Mouse (Mus musculus) myocyte (in vitro differentiated cells): ENCODE measurements around the gene Bicc1.

Experiments
- CEBPB ChIP-seq: IDR thresholded peaks from 2 replicates; pipeline ENCODE4 v1.6.1; 2011; ENCODE audit warnings: mild to moderate bottlenecking, moderate library complexity; ENCODE audit not compliant: poor library complexity, insufficient read depth, severe bottlenecking
- POLR2A ChIP-seq: IDR thresholded peaks from one replicate; pipeline ENCODE4 v1.6.1; 2011; ENCODE audit warnings: low read depth, mild to moderate bottlenecking, control low read depth, moderate library complexity; ENCODE audit not compliant: insufficient read length
- POLR2AphosphoS2 ChIP-seq: IDR thresholded peaks from one replicate; pipeline ENCODE4 v1.6.1; 2011; ENCODE audit warnings: low read depth, control low read depth; ENCODE audit not compliant: insufficient read length
- USF1 ChIP-seq: IDR thresholded peaks from one replicate; pipeline ENCODE4 v1.6.1; 2011; ENCODE audit warnings: low read depth, mild to moderate bottlenecking, control low read depth, moderate library complexity

GRCm38 (mm10) chr10:70902751-70903485 lies 256.6 kb downstream of the Bicc1 start:
- TF ChIP-seq POLR2A (no peak), USF1 (no peak), CEBPB (no peak), POLR2AphosphoS2 (no peak)
